Comparison of ENCODE assay signal across 8 mouse cellular contexts in genomic region chr15:72205950-72206349, GRCm38 (mm10).
DNase-seq lines count a peak whose midpoint lies in the region; ATAC-seq and TF ChIP-seq lines count a peak whose summit lies in the region.

No protein-coding gene starts in this region.

- H3K27me3 ChIP-seq in thymus, adult 2 months (ENCODE audit: control insufficient read depth, insufficient read depth, low read length), result no peaks in the 10 kb centered on the region
- H3K27me3 ChIP-seq in limb, embryonic 14.5 days (ENCODE audit: control insufficient read depth, insufficient read depth, low read length), result no peaks in the 10 kb centered on the region
- H3K27me3 ChIP-seq in neural tube, embryonic 15.5 days (replicated peaks), result no peaks in the 10 kb centered on the region

- no peak overlapping the region for H3K4me2 ChIP-seq in limb, embryonic 14.5 days (replicated peaks; ENCODE audit: low read depth, low read length, severe bottlenecking)
- peak overlapping the region; percentile 26; the same call in 1 of the 2 replicates for H3K4me2 ChIP-seq in neural tube, embryonic 15.5 days

- DNase-seq in thymus, adult 2 months, result peak; percentile 14
- DNase-seq in thymus, adult 18-20 months, result no peak
- peak; percentile 98 for DNase-seq in cerebellum, postnatal 14 days
- peak; percentile 86 for DNase-seq in frontal cortex, postnatal 25 days (ENCODE audit: low spot score in 2 of 2)
- DNase-seq in kidney, adult 9 months, result peak; percentile 56
- DNase-seq in limb, embryonic 14.5 days (ENCODE audit: low spot score), result peak; percentile 51
- peak; percentile 8 to 9 for DNase-seq in thymus, postnatal 36 days

- H3K9ac ChIP-seq in limb, embryonic 14.5 days (ENCODE audit: low read depth, low read length, severe bottlenecking), result no peak overlapping the region
- no peak overlapping the region for H3K9ac ChIP-seq in neural tube, embryonic 15.5 days (replicated peaks)

- TF ChIP-seq POLR2A in thymus, adult 2 months (IDR thresholded peaks at IDR 0.05; ENCODE audit: control insufficient read depth, extremely low read depth, insufficient read depth, low read length, poor library complexity), result no peak
- TF ChIP-seq POLR2A in limb, embryonic 14.5 days (IDR thresholded peaks at IDR 0.05; ENCODE audit: borderline replicate concordance, extremely low read depth, insufficient read depth, insufficient read length), result no peak

- H3K4me3 ChIP-seq in thymus, adult 2 months (ENCODE audit: control insufficient read depth, insufficient read depth, low read length), result no peak overlapping the region
- no peak overlapping the region for H3K4me3 ChIP-seq in limb, embryonic 14.5 days (replicated peaks; ENCODE audit: low read length)
- no peak overlapping the region for H3K4me3 ChIP-seq in neural tube, embryonic 15.5 days (replicated peaks)

- WGBS in thymus, adult 2 months, result 25% methylated on average over 9 of the region's 9 CpGs
- WGBS in limb, embryonic 14.5 days, result 18% methylated on average over 9 of the region's 9 CpGs
- 10% methylated on average over 9 of the region's 9 CpGs for WGBS in neural tube, embryonic 15.5 days

- H3K9me3 ChIP-seq in limb, embryonic 14.5 days (ENCODE audit: control insufficient read depth, low read length), result no peaks in the 10 kb centered on the region
- no peaks in the 10 kb centered on the region for H3K9me3 ChIP-seq in neural tube, embryonic 15.5 days (replicated peaks)

- ATAC-seq in limb, embryonic 14.5 days (ENCODE audit: low FRiP score, low read depth), result 0 out of 2 replicates have a peak, but pooled peaks have one; percentile 63
- peak; percentile 91 for ATAC-seq in neural tube, embryonic 15.5 days (ENCODE audit: low FRiP score)

- H3K36me3 ChIP-seq in thymus, adult 2 months (ENCODE audit: control insufficient read depth, insufficient read depth, low read length), result no peaks in the 10 kb centered on the region
- no peaks in the 10 kb centered on the region for H3K36me3 ChIP-seq in limb, embryonic 14.5 days (ENCODE audit: control insufficient read depth, insufficient read depth, low read length)
- no peaks in the 10 kb centered on the region for H3K36me3 ChIP-seq in neural tube, embryonic 15.5 days

- TF ChIP-seq CTCF in thymus, adult 2 months (IDR thresholded peaks at IDR 0.05; ENCODE audit: borderline replicate concordance, control insufficient read depth, extremely low read depth, insufficient read depth, low read length, poor library complexity), result 0 out of 2 replicates have a peak, but pooled peaks have one; percentile 29

- H3K27ac ChIP-seq in thymus, adult 2 months (ENCODE audit: control insufficient read depth, insufficient read depth, low read length), result no peak overlapping the region
- no peak overlapping the region for H3K27ac ChIP-seq in limb, embryonic 14.5 days (replicated peaks; ENCODE audit: low read depth, low read length)
- peak overlapping the region; percentile 54; the same call in 1 of the 2 replicates for H3K27ac ChIP-seq in neural tube, embryonic 15.5 days (replicated peaks)

- no peaks in the 10 kb centered on the region for H3K4me1 ChIP-seq in thymus, adult 2 months (replicated peaks; ENCODE audit: control insufficient read depth, insufficient read depth, low read length)
- no peaks in the 10 kb centered on the region for H3K4me1 ChIP-seq in limb, embryonic 14.5 days (ENCODE audit: control insufficient read depth, insufficient read depth, low read length)
- peaks cover 16% of the 10 kb centered on the region for H3K4me1 ChIP-seq in neural tube, embryonic 15.5 days

Comparison
In these comparisons a context has a peak if more than half of its experiments do, and no peak if none do; other contexts are left out.
1. DNase-seq: peak in thymus, adult 2 months (single experiment), cerebellum, postnatal 14 days (2 of 2), frontal cortex, postnatal 25 days (2 of 2), kidney, adult 9 months (single experiment), limb, embryonic 14.5 days (single experiment) and thymus, postnatal 36 days (2 of 2); none in thymus, adult 18-20 months (0 of 2).